ENCODE assay signal across 21 mouse cellular contexts in the genomic region with DNA sequence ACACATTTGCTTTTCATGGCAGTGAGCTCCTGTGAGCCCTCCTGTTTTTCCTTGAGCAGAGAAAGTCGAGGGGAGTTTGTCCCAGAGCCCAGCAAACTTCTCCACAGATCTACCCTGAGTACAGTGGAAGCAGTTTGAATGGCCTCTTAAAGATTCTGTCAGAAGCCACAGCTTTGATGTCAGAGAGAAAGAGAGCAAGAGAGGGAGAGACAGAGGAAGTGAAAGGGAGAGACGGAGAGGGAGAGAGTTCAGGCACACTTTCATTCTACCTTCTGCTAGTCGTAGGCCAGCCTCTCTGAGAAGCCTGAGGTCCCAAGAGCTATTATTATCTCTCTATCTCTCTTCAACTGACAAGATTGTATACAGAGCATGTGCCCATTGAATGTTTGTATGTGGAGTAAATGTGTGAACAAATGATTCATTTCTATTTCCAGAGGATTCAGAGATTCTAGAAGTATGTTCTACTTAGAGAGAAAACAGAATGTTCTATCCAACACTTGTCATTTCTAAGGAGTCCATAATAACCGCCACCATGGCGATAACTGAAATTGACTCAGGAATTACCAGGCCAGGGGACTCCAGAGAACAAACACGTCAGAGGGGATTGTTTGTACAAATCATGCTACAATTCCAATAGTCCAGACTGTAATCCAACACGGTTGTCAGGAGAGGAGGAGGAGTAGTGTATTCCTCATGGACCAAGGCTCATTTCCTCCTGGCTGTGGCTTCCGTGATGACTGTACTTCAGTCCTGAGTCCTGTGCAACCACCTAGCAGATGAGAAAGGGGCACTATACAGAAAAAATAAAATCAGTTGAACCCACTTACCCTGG.
DNase-seq lines count a peak whose midpoint lies in the region; TF ChIP-seq lines count a peak whose summit lies in the region.
"Had no signal": no experiment of that assay in that cellular context is flagged by ENCODE, and none has a peak within 500 bp of the region (broad histone marks: within the 10 kb centered on the region; RNA-seq: fewer than 3 reads in every experiment).

No protein-coding gene starts in this region.

- H3K4me1 ChIP-seq in cortical plate, adult 2 months (ENCODE audit: control insufficient read depth, insufficient read depth, low read length) = peaks cover 8% of the 10 kb centered on the region; the same call in 1 of the 2 replicates
- peaks cover 10% of the 10 kb centered on the region for H3K4me1 ChIP-seq in hindbrain, embryonic 10.5 days (replicated peaks)
- H3K4me1 ChIP-seq: neural tube, embryonic 15.5 days had no signal

- H3K9me3 ChIP-seq in hindbrain, embryonic 10.5 days = no peaks in the 10 kb centered on the region
- H3K9me3 ChIP-seq: G1E; heart, embryonic 15.5 days; midbrain, embryonic 15.5 days; neural tube, embryonic 15.5 days had no signal

- no peaks in the 10 kb centered on the region for H3K27me3 ChIP-seq in hindbrain, embryonic 10.5 days (ENCODE audit: insufficient read depth, poor library complexity, severe bottlenecking)
- H3K27me3 ChIP-seq: heart, embryonic 15.5 days; midbrain, embryonic 15.5 days; neural tube, embryonic 15.5 days had no signal

- H3K27ac ChIP-seq in layer of hippocampus, adult 2 months = peak overlapping the region; percentile 7; the same call in 1 of the 2 replicates
- H3K27ac ChIP-seq in cortical plate, adult 2 months (ENCODE audit: insufficient read depth, low read length) = peak overlapping the region; percentile 35
- H3K27ac ChIP-seq in hindbrain, embryonic 10.5 days = no peak overlapping the region
- H3K27ac ChIP-seq: hindbrain, postnatal 0 days; kidney, postnatal 0 days; midbrain, embryonic 15.5 days; neural tube, embryonic 15.5 days had no signal

- TF ChIP-seq CTCF in layer of hippocampus, adult 2 months (conservative IDR thresholded peaks at IDR 0.05) = no peak
- TF ChIP-seq CTCF in cortical plate, adult 2 months (IDR thresholded peaks at IDR 0.05; ENCODE audit: extremely low read depth, insufficient read depth, low read length) = no peak

- no peak for DNase-seq in layer of hippocampus, adult 2 months (ENCODE audit: low spot score in 2 of 2)
- DNase-seq in layer of hippocampus, adult 9-10 months (ENCODE audit: low spot score) = no peak
- peak; percentile 25 for DNase-seq in thymus, postnatal 0 days (ENCODE audit: low spot score)
- DNase-seq in thymus, postnatal 4 days = no peak
- DNase-seq in hindbrain, embryonic 10.5 days (ENCODE audit: low spot score) = no peak
- DNase-seq in testis, postnatal 10 days (ENCODE audit: low spot score) = no peak
- DNase-seq: adrenal gland, postnatal 25 days; cerebellum, adult 11-12 months; cerebellum, postnatal 25 days; kidney, adult 18-20 months; lung, adult 2 months; lung, postnatal 36 days; right cerebral cortex, postnatal 25 days had no signal

- no peaks in the 10 kb centered on the region for H3K36me3 ChIP-seq in hindbrain, embryonic 10.5 days
- H3K36me3 ChIP-seq: G1E; heart, embryonic 15.5 days; midbrain, embryonic 15.5 days; neural tube, embryonic 15.5 days had no signal

- TF ChIP-seq POLR2A in cortical plate, adult 2 months (IDR thresholded peaks at IDR 0.05; ENCODE audit: extremely low read depth, insufficient read depth, low read length) = no peak

- H3K4me3 ChIP-seq in layer of hippocampus, adult 2 months = no peak overlapping the region
- no peak overlapping the region for H3K4me3 ChIP-seq in cortical plate, adult 2 months (ENCODE audit: insufficient read depth, low read length)
- no peak overlapping the region for H3K4me3 ChIP-seq in hindbrain, embryonic 10.5 days
- H3K4me3 ChIP-seq: heart, embryonic 15.5 days; midbrain, embryonic 15.5 days; myocyte; neural tube, embryonic 15.5 days had no signal

- WGBS in hindbrain, embryonic 10.5 days = 82% methylated on average over 8 of the region's 8 CpGs
